Mouse (Mus musculus): ENCODE measurements at regions not wholly inside any gene's neighbourhood (a gene's known extent, or its start where the extent isn't known, plus 50 kb on each side); places are given as distances from the start of the nearest gene placed in this dataset.

GRCm38 (mm10) chr2:143305747-143306570 lies 227.7 kb downstream of the Otor start:
- no peak for DNase-seq

GRCm38 (mm10) chr2:143306571-143306925 lies 228.3 kb downstream of the Otor start:
- no peak for DNase-seq

GRCm38 (mm10) chr2:143325486-143325885 lies 220.5 kb upstream of the Pcsk2 start:
- no peak for DNase-seq

- DNase-seq, result no peak
Measured at GRCm38 (mm10) chr2:143332071-143332470, 213.9 kb upstream of the Pcsk2 start.

- DNase-seq, result no peak
Measured at GRCm38 (mm10) chr2:143340364-143340763, 205.6 kb upstream of the Pcsk2 start.

GRCm38 (mm10) chr2:143364193-143364592 lies 181.8 kb upstream of the Pcsk2 start:
- no peak for DNase-seq

GRCm38 (mm10) chr2:143365976-143366375 lies 180.0 kb upstream of the Pcsk2 start:
- no peak for DNase-seq

Data from heart, adult 18-20 months (tissue).